Mouse (Mus musculus) myocyte (in vitro differentiated cells): ENCODE measurements around the gene Tmem131l.

Experiments
- CEBPB ChIP-seq: IDR thresholded peaks from 2 replicates; pipeline ENCODE4 v1.6.1; 2011; ENCODE audit warnings: mild to moderate bottlenecking, moderate library complexity; ENCODE audit not compliant: poor library complexity, insufficient read depth, severe bottlenecking
- E2F4 ChIP-seq: IDR thresholded peaks from one replicate; pipeline ENCODE4 v1.6.1; 2011; ENCODE audit warnings: mild to moderate bottlenecking, control low read depth, moderate library complexity; ENCODE audit not compliant: insufficient read depth
- MAX ChIP-seq: IDR thresholded peaks from one replicate; pipeline ENCODE4 v1.6.1; 2011; ENCODE audit warnings: low read depth, mild to moderate bottlenecking, control low read depth
- MYOD1 ChIP-seq, 3 experiments: IDR thresholded peaks; one replicate each; pipeline ENCODE4 v1.6.1; 2011; ENCODE audit warnings: control low read depth in 2 of 3, low read depth in 2 of 3, mild to moderate bottlenecking in 2 of 3, moderate library complexity in 1 of 3; ENCODE audit not compliant: insufficient read length in 2 of 3, control insufficient read depth in 1 of 3
- POLR2A ChIP-seq: IDR thresholded peaks from one replicate; pipeline ENCODE4 v1.6.1; 2011; ENCODE audit warnings: low read depth, mild to moderate bottlenecking, control low read depth, moderate library complexity; ENCODE audit not compliant: insufficient read length
- POLR2AphosphoS2 ChIP-seq: IDR thresholded peaks from one replicate; pipeline ENCODE4 v1.6.1; 2011; ENCODE audit warnings: low read depth, control low read depth; ENCODE audit not compliant: insufficient read length
- REST ChIP-seq: IDR thresholded peaks from one replicate; pipeline ENCODE4 v1.6.1; 2011; ENCODE audit warnings: mild to moderate bottlenecking, control low read depth, moderate library complexity; ENCODE audit not compliant: insufficient read depth, insufficient read length
- TCF12 ChIP-seq: IDR thresholded peaks from one replicate; pipeline ENCODE4 v1.6.1; 2011; ENCODE audit warnings: mild to moderate bottlenecking, control low read depth; ENCODE audit not compliant: poor library complexity, insufficient read depth, severe bottlenecking
- TCF3 ChIP-seq: IDR thresholded peaks from one replicate; pipeline ENCODE4 v1.6.1; 2011; ENCODE audit warnings: low read depth, control low read depth; ENCODE audit not compliant: insufficient read length
- USF1 ChIP-seq: IDR thresholded peaks from one replicate; pipeline ENCODE4 v1.6.1; 2011; ENCODE audit warnings: low read depth, mild to moderate bottlenecking, control low read depth, moderate library complexity

- TF ChIP-seq POLR2A (no peak), MYOD1 (IDR thresholded peaks at IDR 0.05; ENCODE audit: control insufficient read depth in 1 of 3, insufficient read length in 2 of 3, low read depth in 2 of 3) (no peak), E2F4 (no peak), MAX (no peak), TCF12 (no peak), POLR2AphosphoS2 (no peak), USF1 (no peak), CEBPB (no peak), TCF3 (no peak), REST (no peak)
Observed at GRCm38 (mm10) chr3:84022201-84022584, 17.8 kb downstream of the Tmem131l start.
